Mouse (Mus musculus) kidney, postnatal 36 days (tissue): Measurements from ENCODE around the gene Sf3a3.
"Not testable (repeated sequence)": the region's sequence is repeated elsewhere in the genome, so short reads cannot be mapped to it uniquely, and the experiment has no call there.

Experiments used
- DNase-seq, 2 experiments: peaks; one replicate each; pipeline ENCODE4 v3.0.0; 2021 to 2022; ENCODE audit warnings: mixed read lengths in 2 of 2

Sf3a3 gene

DNA sequence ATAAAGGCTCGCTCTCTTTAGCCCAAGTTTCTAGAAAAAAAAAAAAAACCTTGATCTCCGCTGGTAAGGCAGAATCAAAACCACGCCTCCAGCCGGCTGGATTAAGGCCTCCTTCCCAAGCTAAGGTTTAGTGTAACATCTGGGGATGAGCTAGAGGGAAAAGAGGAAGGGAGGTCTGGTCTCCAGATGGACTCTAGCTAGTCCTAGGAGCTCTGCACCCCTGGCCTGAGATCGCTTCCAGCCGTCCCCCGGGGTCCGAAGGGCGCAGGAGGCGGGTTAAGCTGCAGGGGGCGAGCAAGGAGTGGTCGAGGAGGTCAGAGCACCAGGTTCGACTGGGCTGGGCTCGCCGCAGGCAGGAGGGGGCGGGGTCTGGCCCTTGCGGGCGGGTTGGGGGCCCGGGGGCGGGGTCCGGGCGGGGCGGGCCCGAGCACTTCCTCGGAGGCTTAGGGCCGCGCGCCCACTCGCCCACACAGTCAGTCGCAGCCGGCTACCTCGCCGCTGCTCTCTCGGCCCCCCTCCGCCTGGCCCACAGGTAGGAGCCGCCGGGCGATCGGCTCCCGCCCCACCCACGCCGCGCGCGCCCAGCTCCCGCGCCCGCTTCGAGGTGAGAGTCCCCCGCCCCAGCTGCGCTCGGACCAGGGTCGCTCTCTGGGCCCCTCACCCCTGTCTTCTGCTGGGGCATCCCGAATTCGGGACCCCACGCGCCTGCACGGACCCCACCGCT, 14.2 kb upstream of the Sf3a3 start, which contains the start of gene Fhl3:
Gene Fhl3 (plus strand): TSS at position 454 of the 724 bp plus-strand sequence.
- peak; percentile 81 to 90 for DNase-seq

DNA sequence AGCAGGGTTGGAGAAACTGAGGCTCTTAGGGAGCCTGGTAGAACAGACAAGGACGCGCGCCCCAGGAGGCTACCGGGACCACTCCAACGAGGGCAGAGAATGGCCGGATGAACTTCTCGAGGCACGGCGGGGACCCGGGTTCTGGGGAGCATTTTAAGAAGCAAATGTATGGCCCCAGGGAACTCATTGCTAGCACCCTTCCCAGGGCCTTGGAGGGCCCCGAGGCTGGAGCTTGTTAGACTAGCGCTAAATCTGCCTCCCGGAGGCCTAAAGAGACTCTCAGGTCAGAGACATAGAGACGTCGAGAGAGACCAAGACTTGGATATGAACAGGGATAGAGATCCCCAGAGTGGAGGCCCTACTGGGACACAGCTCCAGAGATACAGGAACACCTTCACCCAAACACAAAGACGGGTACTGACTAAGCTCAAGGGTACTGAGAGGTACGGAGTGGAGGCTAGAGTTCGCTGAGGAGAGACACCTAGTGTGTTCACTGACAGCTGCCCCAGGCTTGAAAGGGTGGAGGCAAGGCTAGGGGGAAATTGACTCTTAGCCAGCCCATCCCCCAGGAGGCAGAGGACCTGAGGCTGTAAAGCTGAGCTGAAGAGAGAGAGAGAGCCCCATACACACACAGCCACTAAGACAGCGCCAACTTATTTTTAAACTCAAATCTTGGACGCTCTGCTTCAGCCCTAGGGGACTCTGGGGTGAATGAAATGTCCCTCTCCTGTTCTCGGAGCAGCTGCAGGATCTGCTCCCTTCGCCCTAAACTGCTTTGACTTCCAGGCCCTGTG, 13.3 kb upstream of the Sf3a3 start:
- no peak for DNase-seq

DNA sequence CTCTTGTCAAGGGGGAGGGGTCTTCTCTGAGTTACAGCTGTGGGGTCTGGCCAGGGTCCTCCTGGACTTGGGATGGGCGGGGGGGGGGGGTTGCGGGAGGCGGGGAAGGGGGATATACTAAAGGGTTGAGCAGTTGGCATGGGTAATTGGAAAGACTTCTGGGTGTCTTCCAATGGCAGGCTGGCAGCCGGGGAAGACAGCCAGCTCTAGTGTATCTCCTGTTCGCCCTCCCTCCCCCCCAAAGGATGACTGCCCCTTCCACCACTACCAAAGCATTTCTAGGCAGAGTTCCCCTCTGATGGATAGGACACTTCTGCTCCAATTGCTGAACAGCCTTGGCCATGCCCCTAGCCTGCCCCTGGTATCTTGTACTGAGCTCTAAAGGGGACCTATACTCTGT, 12.7 kb upstream of the Sf3a3 start:
- no peak for DNase-seq

DNA sequence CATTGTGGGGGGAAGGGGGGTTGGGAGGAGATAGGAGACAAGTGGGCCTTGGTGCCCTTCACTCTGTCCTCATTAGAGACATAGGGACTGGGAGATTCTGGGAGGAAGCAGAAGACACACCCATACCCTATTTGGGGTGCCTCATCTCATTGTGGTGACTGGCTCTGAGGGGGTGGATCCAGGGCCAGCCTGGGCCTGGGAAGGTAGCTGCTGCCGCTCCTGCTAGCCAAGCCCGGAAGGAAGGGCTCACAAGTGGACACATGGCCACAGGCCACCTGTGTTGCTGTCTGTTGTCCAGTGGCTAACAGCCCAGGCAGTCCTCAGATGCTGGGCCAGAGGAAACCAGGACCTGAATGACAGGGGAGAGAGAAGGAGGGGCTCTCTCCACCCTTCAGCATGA, 11.2 kb upstream of the Sf3a3 start:
- DNase-seq, result no peak

DNA sequence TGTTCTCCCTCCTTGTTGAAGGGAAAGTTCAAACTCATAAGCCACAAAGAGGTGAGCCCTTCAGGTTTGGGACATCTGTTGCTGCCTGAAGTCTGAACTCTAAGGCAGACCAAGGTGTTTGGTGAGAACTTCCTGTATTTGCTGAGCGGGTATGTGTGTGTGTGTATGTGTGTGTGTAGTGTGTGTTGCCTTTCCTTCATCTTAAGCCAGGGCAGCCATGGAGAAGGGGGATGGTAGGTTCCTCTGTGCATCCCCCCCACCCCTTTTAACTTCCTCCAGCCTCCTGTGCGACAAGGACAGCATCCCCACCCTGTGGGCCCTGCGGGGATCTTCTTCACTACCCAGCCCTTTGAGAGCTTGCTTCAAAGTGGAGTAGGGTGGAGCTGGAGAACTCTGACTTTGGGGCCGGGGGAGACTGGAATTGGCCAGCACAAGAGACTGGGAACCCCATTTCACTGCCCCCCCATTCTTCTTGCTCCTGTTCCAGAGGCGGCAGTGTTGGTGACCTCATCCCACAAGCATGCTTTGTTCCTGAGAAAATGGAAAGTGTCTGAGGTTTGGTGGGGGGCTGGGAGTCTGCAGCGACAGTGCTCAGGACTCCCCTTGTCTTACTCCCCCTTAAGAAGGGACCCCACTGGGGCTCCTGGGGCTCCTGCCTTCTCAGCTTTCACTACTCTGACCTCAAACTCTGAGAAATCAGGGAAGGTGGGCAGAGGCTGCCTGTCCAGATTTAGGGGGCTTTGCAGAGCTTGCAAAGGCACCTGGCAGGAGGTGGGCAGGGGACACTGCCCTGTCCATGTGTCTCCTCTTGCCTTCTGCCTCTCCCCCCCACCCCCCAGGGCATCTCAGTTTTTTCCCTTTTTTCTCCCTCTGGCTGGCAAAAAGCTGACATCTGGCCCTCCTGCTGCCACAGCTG, 10.4 kb upstream of the Sf3a3 start:
- no peak for DNase-seq

DNA sequence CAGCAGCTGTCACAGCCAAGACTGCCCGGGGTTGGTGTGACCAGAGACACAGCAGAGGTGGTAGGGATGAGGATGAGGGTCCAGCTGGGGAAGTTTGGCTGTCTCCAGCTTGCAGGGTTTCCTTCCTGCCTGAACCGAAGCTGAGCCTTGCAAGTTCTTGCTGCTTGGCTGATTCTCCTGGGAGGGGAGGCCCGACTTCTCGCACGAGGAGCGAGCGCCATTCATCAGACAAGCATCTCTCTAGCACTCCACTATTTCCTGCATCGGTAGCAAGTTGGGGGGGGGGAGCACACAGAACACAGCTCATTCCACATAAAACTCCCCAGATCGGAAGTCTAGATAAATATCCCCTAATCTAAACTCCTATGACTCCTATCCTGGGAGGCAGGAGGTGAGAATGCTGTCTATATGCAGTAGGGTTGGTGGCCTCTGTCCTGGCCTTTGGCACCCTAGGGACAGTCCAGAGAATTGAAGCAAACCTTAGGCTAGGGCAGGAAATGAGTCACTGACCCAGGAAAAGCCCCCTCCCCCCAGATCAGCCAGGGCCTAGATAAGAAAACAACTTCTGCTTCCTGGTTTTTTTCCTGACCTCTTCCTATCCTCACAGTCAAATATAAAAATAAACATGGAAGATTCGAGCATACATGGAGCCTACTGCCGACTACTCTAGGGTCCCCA, 9.6 kb upstream of the Sf3a3 start:
- DNase-seq, result peak; percentile 65 to 69

DNA sequence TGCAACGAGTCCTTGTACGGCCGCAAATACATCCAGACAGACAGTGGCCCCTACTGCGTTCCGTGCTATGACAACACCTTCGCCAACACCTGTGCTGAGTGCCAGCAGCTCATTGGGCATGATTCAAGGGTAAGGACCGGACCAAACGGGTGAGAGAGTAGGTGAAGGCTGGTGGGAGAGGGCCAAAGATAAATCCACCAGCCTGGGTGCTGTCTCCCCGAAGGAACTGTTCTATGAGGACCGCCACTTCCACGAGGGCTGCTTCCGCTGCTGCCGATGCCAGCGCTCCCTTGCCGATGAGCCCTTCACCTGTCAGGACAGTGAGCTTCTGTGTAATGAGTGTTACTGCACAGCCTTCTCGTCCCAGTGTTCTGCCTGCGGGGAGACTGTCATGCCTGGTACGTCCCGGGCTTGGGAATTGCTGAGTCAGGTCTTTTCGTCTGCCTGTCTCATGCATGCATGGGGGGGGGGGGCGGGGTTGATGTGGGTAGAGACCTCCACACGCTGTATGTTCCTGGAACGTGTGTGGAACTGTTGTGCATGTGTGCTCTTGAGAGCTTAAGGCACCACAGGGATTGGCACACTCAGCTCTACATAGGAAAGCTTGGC, 8.8 kb upstream of the Sf3a3 start:
- DNase-seq, result no peak

DNA sequence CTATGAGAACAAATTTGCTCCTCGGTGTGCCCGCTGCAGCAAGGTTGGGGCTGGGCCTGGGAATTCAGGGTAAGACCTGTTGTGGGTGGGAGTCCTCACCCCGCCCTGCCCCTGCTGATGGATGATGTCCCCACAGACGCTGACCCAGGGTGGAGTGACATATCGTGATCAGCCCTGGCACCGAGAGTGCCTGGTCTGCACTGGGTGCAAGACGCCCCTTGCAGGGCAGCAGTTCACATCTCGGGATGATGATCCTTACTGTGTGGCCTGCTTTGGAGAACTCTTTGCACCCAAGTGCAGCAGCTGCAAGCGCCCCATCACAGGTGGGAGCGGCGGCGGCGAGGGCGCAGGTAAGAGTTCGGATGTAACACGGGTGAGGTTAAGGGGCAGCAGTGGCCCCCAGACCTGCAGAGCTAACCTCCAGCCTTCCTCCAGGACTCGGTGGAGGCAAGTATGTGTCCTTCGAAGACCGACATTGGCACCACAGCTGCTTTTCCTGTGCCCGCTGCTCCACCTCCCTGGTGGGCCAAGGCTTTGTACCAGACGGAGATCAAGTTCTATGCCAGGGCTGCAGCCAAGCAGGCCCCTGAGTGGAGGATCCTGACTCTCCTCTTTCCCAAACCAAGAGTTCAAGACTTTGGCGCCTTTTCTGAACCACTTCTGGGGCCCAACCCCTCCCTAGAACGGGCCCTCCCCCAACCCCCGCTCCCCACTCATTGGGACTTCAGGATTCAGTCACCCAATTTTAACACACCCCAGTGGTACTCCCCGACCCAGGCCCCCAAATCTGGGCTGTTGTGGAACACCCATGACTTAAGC, 7.0 kb upstream of the Sf3a3 start:
- DNase-seq, result not testable (repeated sequence)

DNA sequence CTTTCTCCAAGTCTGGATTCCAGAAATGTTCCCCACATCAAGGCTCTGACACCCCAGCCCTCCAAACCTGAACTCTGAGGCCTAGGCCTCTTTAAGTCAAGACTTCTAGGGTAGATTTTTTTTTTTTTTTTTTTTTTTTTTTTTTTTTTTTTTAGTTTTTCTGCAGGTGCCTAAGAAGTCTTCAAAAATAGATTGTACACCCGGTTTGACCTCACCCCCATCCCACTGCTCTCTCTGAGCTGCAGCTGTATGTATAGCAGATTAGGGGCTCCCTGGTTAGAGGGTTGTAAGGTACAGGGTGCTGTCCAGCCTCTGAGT, 6.4 kb upstream of the Sf3a3 start:
- DNase-seq, result not testable (repeated sequence)

DNA sequence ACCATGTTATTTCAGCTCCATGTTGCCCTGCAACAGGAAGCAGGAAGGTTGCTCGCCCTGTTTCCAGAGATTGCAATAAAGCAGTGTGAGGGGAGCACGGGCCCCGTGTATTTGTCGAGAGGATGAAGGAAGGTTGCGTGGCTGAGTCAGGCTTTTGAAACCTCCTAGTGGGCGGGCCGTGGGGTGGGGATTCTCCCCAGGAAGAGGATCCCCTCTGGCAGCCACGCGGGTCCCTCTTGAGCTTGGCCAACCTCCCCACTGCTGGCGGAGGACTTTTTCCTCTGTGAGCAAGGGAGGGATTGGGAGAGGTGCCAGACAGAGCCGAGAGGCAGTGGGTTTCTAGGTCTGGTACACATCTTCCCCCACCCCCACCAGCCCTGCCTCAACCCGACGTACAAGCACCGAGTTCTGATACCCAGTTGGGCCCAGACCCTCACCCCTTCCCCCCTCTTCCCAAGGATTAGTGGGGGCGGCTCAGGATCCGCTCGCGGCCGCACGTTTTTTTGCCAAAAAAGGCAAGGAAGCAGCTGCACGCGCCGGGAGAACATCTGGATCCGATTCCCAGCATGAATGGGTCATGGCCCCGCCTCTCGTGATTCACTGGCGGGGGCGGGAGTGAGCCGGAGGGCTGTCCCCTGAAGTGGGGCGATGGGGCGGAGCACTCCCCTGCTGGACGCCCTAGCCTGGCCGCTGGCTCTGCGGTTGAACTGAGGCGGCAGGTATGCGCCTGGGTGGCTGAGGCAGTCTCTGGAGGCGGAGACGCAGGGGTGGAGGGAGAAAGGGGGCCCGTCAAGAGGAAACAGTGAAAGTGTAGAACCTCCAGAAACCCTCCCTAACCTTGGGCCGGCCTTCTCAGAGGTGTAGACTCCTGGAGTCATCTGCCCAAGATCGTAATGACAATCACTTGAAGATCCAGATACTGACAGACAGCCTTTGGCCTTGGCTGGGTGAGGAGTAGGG, 5.8 kb upstream of the Sf3a3 start:
- DNase-seq, result peak; percentile 92 to 93

DNA sequence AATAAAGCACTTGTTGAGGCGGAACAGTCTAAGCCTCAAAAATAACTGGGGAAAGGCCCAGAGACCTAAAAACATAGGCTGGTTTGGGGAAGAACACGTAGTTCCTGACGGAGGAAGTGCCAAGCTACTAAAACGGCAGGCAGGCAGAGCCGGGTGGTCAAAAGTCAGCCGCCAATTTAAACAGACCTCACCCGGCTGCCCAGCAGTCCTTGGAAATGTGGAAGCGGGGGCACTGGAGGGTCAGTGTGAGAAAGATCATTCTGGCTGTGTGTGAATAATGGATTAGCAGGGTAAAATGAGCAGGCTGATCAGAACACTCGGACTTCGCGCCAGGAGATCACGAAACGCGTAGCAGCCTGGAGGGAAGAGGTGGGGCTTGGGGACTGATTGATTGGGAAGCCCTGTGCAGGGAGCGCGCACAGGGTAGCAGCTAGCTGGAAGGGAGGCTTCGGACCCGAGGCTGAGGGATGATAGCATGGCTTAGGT, 4.6 kb upstream of the Sf3a3 start:
- peak; percentile 51 to 63 for DNase-seq

DNA sequence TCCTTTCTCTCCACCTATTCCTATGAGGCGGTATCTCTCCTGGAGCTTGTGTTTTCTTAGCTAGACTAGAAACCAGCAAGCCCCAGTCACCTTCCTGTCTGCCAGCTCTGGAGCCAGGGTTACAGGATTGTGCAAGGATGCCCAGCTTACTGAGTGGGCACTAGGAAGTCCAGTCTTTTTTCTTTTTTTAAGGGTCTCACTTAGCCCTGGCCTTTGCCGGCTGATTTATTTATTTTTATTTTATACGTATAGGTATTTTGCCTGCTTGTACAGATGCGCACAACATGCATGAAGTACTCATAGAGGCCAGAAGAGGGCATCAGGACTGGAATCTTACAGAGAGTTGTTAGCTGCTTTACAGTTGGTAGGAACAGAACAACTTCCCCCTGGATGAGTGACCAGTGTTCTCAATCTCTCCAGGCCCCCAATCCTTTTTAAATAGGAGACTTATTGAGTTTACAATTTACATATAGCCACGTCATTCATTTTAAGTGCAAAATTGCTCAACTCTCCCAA, 3.7 kb upstream of the Sf3a3 start:
- peak; percentile 65 to 73 for DNase-seq

DNA sequence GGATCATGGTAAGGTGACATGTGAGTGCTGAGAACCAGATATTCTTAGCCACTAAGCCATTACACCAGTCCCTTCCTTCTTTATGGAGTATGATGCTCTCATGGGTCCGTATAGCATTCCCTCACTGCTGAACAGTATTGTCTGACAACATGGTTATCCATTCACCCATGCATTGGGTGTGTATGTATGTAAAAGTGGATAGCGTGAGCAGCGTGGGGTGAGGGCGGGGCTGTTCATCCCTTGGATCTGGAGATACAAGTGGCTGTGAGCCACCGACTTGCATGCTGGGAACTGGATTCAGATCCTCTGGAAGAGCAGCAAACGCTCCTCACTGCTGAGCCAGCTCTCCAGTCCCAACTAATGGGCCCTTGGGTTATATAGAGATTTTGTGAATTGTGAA, 2.0 kb upstream of the Sf3a3 start:
- DNase-seq, result no peak

DNA sequence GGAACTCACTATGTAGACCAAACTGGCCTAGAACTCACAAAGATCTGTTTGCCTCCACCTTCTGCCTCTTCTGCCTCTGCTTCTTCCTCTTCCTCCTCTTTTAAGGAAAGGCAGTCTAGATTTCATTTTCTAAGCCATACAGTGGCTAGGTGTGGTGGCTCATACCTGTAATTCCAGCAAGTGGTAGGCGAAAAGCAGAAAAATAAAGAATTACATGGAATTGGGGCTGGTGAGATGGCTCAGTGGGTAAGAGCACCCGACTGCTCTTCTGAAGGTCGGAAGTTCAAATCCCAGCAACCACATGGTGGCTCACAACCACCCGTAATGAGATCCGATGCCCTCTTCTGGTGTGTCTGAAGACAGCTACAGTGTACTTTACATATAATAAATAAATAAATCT, 726 bp upstream of the Sf3a3 start:
- DNase-seq, result not testable (repeated sequence)

DNA sequence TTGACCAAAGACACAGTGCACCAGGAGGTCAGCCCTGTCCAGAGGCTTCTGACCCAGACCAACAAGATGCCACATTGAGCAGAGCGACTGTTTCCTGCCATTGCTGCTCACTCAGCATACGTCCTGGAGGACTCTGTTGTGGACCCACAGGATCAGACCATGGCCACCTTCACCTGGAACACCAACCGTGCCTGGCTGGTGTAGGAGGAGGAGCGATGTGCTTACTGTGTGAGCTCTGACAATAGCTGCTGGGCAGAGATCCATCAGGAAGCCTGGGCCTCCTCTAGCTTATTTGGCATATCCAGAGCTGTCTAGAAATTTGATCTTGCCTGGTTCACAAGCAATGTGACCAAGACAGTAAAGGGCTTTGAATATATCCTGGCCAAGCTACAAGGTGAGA, 4.5 kb downstream of the Sf3a3 start:
- no peak for DNase-seq

DNA sequence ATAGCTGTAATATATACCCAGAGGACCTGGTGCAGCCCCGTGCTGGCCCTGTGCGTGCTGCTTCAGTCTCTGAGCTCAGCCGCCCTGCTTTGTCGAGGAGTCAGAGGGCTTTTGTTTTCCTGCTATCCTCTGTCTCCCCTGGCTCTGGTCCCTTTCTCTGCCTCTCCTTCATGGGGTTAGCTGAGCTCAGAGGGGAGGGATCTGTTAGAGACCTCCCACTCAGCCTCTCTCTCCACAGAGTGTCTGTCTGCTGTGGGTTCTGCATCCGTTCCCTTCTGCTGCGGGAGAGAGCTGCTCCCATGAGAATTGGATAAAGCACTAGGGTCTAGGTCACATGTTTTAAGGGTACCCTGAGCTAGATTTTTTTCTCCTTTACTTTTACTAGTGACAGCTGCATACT, 11.5 kb downstream of the Sf3a3 start:
- no peak for DNase-seq

DNA sequence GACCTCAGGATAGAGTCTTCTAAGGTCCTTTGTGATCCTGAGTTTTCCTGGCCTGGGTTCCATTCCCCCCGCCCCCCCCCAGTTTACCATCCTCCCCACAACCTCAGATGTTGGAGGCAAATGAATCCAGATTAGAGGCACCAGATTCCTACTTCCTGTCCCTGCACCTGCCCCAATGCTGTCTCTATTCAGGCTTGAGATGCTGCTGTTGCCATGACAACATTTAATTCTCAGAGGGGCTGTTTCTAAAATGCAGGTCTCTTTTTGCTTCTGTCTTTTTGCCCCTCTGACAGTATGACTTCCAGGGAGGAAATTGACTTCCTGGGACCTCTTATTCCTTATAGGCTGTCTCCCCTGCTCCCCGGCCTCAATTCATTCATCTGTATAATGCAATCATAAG, 22.4 kb downstream of the Sf3a3 start:
- DNase-seq, result no peak

DNA sequence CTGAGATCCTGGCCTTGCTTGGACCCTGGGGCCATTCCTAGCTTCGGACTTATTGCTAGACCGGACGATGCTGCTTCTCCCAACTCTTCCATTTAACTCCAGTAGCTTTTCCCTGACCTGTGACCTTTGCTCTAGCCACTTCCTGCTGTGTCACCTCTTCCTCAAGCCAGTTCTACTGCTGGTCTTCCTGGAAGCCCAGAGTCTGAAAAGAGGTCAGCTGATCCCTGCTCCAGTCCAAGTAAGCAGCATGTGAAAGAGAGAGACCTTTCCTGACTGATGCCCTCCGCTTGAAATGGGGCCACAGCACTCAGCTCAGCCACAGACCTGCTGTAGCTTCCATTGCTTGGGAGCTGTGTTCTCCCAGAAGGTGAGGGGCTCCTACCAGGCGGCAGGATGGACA, 22.9 kb downstream of the Sf3a3 start:
- DNase-seq, result no peak

DNA sequence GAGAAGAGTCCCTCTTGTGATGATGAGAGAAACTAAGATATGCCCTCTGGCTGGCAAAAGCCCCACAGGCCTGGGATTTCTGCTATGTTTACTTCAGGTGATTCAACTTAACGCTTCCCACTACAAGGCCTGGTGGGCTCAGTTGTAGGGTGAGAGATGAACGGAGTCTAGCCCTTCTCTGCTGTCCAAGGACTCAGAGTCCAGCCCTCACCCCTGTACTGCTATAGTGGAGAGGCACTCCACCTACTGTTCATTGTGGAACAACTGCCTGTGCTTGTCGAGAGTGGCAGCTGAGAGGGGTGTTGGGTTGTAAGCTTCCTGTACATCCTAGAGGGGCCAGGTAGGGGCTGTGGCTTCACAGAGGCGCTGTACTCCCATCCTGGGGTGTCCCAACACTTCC, 23.4 kb downstream of the Sf3a3 start:
- DNase-seq, result no peak

DNA sequence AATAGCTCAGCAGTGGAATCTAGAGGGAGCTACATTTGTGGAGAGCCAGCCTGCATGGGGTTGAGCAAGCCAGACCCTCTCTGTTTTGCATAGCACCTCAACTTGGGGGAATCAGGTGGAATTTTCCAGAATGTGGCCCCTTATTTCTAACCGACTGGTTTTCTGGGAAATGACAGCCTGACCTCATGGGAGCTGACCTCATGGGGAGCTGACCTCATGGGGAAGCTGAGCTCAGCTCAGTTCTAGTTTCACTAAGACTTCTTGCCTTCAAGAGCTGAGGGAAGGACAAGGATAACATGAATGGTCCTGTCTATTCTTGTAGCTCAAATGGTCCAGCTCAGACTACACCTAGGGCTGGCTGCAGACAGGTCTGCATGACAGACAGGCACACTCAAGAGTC, 24.2 kb downstream of the Sf3a3 start:
- DNase-seq, result no peak
